Mouse (Mus musculus) lung, adult 2 months (tissue): ENCODE data around the gene Cd300lf.
A peak's percentile ranks its signal among the peaks of the same experiment; 100 is the strongest.

ENCODE experiments used
- CTCF ChIP-seq: fragments of 200-500 bp; IDR thresholded peaks from 2 replicates; pipeline ENCODE4 v1.5.1; 2011; ENCODE audit warnings: mild to moderate bottlenecking, low read length, control low read depth; ENCODE audit not compliant: insufficient read depth
- POLR2A ChIP-seq: fragments of 200-500 bp; IDR thresholded peaks from 2 replicates; pipeline ENCODE4 v1.6.1; 2011; ENCODE audit warnings: low read depth, mild to moderate bottlenecking, control low read depth, low read length, borderline replicate concordance; ENCODE audit errors: extremely low read depth

DNA sequence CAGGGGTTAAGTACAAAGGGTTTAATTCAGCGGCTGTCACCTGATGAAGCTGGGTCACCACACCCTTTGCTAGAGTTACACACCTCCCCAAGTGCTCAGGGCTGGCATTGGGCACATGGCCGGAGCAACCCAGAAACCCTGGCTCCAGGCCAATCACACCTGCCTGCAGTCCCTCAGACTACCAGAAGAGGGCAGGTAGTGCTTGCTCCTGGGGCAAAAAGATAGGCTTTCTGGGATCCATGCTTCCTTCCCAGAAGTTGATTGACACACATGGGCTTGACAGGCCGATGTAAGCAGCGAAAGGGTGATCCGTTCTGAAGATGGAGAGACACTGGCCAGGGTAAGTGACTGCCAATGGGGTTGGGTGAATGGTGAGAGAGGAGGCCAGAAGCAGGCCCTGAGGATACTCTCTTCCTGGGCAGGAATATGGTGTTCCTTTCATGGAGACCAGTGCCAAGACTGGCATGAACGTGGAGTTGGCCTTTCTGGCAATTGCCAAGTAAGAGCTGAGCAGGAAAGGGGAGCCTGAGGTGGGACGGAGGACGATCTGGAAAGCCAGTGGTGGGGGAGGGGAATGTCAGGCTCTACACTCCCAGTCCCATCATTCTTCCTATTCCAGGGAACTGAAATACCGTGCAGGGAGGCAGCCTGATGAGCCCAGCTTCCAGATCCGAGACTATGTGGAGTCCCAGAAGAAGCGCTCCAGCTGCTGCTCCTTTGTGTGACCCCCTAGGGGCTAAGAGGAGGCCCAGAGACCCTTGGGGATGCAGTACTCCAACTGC lies 26.4 kb upstream of the Cd300lf start:
- TF ChIP-seq CTCF (peak; percentile 79), POLR2A (no peak)
